Mouse (Mus musculus) heart, postnatal 36 days (tissue): Measurements from ENCODE around the gene Cilp2. TPM values are rescaled to one million over a fixed set of nuclear protein-coding genes. Genes with fewer than 3 reads are reported as not detected.

ENCODE experiments used
- DNase-seq, 2 experiments: peaks; one replicate each; pipeline ENCODE4 v3.0.0; 2021 to 2022
- intact Hi-C: fragments of 180-260 bp; cut with DNase I; formaldehyde crosslinking; loops from one replicate; pipeline ENCODE4 v1.15.1; 2025
- total RNA-seq, 2 experiments: library from RNA; stranded (reverse); gene quantifications; 2 replicates each; pipeline ENCODE4 v1.2.3; 2021

The Cilp2 gene
- total RNA-seq, 2 experiments from 2014 or later, result 1.7 to 2.4 TPM

DNA sequence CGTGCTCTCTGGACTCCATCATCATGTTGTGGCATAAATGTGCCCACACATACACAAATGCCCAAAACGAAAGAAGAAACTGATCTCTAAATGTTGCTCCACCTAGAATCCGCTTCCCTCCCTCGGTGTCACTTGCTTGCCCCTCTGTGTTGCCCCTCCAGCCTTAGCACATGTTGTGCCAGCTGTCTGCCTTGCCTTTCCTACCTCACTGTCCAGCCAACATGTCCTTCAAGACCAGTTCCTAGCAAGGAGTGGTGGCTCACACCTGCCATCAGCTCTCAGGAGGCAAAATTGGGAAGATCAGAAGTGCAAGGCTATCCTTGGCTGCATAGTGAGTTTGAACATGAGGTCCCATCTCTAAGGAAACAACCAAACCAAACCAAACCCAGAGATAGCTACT lies 10.1 kb downstream of the Cilp2 start:
- no peak for DNase-seq
- intact Hi-C loops, result no loop called here

DNA sequence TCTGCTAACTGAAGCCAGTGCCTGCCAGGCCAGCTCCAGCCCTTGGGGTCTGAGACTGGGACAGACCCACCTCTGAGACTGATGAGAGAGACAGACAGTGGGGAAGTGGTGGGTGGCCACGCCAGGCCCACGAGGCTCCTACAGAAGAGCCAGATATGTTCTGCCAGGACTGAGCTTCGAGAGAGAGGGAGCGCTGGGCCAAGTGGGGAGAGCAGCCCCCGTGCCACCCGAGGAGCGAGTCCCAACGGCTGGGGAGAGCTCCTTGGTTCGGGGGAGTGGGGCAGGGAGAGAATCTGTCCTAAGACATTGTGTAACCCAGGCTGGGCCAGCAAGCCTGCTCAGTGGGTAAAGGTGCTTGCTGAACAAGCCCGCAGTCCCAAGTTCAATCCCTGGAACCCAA lies 10.5 kb downstream of the Cilp2 start:
- DNase-seq, result no peak
- intact Hi-C loops, result no loop called here

DNA sequence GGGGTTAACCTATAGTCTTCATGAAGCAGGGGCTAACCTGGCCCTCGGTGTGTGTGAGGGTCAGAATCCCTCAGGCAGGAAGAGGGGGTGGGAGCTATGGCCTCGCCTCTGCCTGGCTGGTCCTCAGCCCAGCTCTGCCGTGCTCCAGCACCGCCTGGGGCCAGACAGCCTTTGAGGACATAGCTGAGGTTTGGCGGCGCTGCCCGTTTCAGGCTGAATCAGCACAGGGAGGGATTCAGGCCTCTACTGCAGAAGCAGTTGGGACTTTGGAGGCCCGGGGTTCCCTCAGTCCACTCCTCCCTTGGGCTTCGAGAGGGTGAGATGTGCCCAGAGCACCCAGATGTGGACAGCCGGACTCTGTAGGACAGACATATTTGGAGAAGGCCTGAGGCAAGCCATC lies 11.4 kb downstream of the Cilp2 start:
- DNase-seq, result no peak
- intact Hi-C loops, result no loop called here

DNA sequence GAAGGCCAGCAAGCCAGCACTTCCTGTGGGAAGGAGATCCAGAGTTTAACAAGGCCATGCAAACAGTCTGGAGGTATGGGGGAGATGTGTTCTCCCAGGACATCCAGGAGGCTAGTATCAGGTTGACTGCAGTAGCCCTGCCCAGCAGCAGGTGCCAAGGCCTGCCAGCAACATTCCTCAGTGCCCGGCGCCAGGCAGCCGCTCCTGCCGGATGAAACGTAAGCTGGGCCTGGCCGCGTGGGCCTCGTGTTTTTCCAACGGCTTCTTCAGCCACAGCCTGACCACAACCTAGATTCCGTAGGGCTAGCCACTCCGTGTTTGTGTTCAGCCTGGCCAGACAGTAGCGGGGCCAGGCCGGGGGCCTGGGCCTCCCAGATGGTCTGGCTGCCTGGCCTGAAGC lies 12.8 kb downstream of the Cilp2 start:
- no peak for DNase-seq
- intact Hi-C loops, result loop anchor here (1.0 to 5.0 kb wide), 6 partner anchors 16 to 292 kb away; partner anchors contain the start of gene Zfp868

DNA sequence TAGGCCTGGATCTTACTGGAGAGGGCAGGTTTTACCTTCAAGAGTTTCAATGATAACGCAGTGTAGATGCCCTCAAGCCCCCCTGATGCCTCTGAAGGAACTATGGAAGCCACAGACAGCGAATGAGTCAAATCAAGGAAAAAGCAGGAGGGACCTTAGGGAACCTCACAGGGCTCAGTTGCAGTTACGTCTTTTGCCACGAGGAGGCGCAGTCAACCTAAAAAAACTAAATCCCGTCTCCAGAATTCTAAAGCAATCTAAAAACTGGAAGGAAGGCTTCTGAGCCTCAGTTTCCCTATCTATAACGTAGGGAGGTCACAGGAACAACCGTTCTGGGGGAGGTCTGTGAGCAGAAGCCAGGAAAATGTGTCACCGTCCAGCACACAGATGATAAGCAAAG lies 13.3 kb downstream of the Cilp2 start:
- DNase-seq, result peak; percentile 74 to 84
- intact Hi-C loops, result loop anchor here (1.0 to 5.0 kb wide), 6 partner anchors 16 to 292 kb away; partner anchors contain the start of gene Zfp868

DNA sequence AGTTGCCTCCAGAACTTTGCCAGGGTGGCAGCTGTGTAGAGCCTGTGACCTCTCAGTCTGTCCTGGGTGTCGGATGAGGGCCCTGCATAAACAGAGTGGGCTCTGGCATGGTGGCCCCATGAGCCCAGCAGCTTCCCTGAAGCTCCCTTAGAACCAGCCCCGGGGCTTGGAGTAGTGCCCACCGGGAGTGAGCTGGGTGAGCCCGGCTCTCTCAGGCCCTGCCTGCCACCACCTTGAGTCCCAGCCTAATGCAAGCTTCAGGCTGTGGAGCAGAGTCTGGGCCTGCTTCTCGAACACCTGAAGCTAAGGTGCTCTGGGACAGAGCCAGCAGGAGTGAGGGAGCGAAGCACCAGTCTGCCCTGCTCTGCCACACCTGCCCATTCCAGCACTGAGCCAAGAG lies 16.6 kb downstream of the Cilp2 start:
- intact Hi-C loops, result loop anchor here (5.0 kb wide), 1 partner anchor 244 kb away; the partner anchor contains the start of gene Zfp868

DNA sequence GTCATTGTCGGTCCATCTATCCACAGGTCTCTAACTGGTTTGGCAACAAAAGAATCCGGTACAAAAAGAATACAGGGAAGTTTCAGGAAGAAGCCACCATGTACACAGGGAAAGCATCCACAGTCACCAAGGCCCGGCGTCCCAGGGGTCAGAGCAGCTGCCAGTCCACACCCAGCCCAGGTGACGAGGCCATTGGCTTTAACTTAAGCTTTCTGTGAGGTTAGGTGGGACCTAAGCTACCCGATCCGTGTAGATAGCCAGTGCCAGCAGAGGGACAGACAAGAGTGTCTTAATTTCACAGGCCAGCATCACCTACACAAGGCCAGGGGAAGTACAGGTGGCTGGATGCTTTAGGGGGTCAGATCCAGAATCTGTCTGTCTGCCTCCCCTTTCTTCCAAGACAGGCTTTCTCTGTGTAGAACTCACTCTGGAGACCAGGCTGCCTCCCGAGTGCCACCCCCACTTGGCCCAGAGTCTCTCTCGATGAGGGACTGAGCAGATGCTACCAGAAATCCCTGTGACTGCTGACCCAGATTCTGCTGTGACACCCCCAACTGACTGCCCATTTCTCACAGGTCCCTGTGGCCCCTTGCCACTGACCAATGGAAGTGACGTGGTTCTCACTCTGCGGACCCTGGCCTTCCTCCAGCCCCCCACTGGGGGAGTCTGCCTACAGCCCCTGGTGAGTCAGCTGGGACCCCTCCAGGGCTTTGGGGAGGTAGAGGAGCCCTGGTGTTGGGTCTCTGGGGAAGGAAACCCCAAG lies 17.3 kb downstream of the Cilp2 start:
- intact Hi-C loops, result loop anchor here (5.0 kb wide), 1 partner anchor 243 kb away; the partner anchor contains the start of gene Zfp868
- no peak for DNase-seq

More for the DNA sequence above, 16.6 kb downstream of the Cilp2 start:
- DNase-seq, result no peak

DNA sequence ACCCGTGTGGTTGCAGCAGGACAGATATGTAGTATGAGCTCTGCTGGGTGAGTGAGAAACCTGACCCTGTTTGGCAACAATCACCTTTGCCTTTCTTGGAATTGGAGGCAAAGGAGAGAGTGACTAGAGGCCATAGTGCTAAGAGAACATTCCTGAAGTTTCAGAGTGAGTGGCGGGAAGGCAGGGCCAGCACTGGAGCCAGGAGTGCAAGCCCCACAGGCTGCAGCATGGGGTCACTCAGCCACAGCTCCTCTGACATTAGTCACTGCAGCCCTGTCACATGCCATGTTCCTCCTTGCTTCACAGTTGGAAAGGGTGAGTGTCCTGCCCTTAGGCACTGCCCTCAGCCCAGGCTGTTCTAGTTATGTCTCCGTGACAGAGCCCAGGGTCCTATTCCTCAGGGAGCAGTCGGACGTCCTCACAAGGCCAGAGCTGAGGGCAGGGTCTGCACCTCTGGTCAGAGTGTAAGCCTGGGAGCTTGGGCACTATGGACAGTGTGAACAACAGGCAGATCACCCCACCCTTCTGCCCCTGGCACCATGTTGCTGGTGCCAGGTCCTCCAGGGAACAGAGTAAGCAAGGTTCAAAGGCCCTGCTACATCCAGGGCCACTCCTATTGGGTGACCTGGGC lies 19.7 kb downstream of the Cilp2 start:
- DNase-seq, result no peak

DNA sequence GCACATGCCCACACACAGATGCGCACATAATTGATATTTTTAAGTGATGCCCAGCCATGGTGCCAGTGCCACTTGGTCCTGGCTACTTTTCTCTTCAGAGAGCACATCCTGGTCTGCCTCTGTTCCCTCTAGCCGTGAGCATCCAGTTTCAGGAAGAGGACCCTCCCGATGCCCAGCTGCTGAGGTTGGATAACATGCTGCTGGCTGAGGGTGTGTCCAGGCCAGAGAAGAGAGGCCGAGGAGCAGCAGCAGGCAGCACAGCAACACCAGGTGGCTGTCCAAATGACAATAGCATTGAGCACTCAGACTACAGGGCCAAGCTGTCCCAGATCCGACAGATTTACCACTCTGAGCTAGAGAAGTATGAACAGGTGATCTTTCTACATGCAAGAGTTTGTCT lies 23.3 kb downstream of the Cilp2 start:
- intact Hi-C loops, result no loop called here
- DNase-seq, result no peak

More for the DNA sequence above, 19.7 kb downstream of the Cilp2 start:
- intact Hi-C loops, result no loop called here

DNA sequence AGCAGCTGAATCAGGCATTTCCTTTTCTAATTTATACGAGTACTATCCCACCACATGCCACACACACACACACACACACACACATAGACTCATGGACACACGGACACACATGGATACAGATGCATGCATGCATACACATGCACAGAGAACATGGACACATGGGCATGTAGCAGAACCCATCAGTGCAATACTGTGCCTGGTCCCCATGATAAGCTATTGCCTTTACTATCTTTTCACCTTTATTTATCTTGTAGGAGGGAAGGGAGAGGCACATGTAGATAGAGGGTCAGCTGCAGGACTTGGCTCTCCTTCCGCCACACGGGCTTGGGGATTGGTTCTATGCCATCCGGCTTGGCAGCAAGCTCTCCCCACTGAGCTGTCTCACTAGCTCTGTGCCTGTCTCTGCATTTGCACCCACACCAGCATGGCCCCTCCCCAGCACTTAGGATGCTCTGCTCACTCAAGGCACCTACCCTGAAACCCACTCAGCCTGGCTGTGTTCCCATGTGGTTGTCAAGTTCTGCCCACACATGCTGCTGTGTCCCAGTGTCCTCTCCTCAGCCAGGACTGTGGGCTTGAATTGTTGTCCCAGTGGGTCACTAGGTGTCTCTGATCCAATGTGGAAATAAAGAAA lies 24.0 kb downstream of the Cilp2 start:
- intact Hi-C loops, result no loop called here
- DNase-seq, result no peak

DNA sequence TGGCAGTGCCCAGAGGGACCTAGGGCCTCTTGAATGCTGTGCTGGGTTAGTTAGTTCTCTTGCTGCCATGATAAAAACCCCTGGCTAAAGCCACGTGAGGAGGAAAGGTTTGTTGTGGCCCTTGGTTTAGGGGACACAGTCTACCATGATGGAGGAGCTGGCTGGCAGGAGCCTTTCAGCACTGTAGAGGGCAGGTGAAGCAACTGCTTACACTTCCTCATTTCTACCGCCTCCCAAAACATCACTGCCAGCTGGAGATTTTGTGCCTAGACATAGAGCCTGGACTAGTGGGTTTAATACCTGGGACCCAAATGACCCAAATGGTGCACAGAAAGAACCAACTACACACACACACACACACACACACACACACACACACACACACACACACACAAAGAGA lies 26.2 kb downstream of the Cilp2 start:
- no peak for DNase-seq
- intact Hi-C loops, result no loop called here

DNA sequence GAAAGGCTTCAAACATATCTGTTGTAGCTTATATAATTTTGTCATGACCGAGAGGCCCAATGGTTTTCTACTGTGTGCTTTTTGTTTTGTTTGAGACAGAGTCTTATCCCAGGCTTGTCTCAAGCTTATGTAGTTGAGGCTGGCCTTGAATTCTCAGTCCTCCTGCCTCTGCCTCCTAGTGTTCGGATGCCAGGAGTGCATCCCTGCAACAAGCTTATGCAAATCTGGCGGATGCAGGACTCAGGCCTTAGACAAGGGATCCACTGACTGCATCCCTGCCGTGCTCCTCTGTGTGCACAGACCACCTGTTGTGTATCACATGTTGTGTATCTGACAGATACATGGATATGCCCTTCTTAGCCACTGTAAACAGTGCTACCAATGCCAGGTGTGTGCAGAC lies 26.7 kb downstream of the Cilp2 start:
- intact Hi-C loops, result no loop called here
- DNase-seq, result no peak

DNA sequence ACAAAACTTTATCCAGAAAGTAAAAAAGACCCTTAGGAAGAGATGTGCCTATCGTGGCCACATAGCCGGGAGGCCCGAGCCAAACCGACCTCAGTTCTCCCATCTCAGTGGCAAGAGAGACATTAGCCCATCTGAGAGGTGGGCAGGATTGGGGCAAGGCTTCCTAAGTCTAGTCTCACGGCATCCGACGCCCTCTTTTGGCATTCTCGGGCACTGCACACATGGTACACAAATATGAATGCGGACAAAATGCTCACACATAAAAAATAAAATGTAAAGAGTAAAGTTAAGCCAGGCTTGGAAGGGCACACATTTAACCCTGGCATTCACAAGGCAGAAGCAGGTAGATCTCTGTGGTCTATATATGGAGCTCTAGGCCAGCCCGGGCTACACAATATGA lies 33.6 kb downstream of the Cilp2 start:
- intact Hi-C loops, result no loop called here
- no peak for DNase-seq

DNA sequence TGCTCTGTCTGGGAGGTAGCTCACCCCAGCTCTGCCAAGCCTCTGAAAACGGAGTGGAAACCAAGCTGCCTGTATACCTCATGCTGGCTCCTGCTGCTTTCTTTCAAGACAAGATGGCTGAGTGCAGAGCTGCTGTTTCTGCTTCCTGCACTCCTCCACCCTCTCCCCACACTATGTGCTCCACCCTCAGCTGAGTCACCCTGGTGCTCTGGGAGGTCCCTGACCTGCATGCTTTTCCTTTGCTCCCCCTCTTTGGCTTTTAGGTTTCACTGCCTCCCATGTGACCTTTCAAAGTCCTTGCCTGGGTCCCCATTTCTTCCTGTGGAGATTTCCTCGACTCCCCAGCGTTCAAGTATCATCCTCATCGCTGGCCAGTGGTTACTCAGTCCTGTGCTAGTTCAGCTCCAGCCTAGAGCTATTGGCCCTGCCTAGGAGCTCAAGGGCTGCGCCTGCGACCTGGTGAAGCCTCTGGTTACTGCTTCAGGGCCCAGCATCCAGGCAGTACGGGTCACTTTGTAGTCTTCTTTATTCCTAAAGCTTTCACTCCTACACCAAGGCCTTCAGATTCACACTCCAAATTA lies 36.5 kb downstream of the Cilp2 start:
- DNase-seq, result no peak
- intact Hi-C loops, result no loop called here

DNA sequence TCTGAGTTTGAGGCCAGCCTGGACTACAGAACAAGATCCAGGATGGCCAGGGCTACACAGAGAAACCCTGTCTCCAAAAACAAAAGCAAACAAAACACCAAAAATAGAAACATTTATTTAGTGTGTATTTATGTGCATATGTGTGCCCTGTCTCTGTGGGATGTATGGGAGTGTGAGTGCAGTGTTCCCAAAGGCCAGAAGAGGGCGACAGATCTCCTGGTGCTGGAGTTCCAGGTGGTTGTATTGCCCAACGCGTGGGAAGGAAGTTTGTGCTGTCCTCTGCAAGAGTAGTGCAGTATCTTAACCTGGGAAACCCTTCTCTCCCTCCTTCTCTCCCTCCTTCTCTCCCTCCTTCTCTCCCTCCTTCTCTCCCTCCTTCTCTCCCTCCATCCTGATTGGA lies 37.6 kb downstream of the Cilp2 start:
- no peak for DNase-seq

DNA sequence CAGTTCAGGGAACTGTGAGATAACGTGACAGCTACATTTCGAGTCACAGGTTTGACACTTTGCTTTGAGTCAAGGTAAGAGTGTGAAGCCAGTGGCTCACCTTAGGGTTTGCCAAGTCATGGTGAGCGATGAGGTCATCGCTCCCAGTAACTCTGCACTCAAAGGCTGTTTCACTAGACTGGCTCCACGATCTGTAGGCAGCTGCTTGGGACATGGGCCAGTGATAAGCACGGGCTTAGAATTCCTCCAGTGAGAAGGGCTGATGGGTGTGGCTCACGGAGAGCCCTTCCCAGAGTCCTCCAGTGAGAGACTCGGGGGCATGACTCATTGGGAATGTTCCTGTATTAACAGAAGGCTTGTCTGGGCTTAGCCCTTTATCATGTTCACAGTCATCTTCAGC lies 38.5 kb downstream of the Cilp2 start:
- intact Hi-C loops, result no loop called here
- DNase-seq, result peak; percentile 18 to 32

More for the DNA sequence above, 37.6 kb downstream of the Cilp2 start:
- intact Hi-C loops, result no loop called here

DNA sequence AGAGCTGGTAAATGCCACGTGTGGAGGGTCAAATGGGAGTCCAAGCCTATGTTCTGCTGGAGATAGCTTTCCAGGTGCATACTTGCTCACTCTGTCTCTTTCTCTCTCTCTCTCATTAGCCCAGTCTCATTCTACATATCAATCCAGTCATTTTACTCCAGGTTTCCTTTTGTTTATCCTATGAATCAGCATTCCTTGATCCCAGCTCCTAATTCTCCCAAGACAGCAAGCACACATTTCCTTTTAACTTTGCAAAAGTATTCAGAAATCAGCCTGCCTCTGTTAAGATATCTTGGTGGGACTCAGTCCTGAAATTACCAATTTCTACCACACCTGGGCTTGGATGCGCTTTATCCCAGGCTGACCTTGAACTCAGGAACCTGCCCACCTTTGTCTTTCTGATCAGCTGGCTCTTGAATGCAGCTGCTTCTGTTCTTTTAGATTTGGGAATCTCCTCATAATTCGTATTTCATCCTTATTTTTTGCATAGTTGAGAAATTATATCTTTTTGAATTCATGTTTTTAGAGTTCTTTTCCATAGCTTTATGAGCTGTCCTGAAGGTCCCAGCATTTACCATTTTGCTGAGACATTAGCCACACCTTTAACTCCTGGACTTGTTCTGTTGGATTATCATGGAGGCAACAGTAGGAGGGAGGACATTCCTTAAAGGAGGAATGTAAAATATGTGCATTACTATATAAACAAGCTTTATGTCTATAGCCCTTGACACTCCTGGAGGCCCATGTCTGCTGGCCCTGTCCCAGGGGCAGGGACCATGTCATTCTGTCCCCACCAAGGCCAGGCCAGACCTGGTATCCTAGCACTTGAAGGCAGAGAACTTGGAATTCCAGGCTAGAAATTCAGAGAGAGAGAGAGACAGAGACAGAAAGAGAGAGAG lies 40.1 kb downstream of the Cilp2 start:
- no peak for DNase-seq
- intact Hi-C loops, result no loop called here

DNA sequence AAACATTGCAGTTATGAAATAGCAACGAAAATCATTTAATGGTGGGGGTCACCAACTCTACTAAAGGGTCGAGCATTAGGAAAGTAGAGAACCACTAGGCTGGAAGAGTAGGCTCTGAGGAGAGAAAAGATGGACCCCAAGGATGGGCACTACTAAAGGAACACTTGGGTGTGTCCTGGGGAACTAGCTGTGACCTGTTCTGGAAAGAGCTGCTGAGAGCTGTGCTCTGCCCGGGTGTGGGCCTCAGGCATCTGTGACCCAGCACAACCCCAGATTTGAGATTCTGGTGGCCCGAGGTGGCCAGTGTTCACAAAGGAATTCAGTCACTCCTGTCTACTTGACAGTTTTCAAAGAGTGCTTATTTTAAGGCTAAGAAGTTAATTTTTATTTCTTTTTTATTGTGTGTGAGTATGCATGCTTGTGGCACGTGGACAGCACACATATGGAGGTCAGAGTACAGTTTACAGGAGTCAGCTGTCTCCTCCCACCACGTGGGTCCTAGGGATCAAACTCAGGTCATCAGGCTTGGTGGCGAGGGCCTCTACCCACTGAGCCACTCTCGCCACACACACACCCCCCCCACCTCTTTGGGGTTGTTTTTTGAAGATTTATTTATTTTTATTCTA lies 50.3 kb downstream of the Cilp2 start:
- intact Hi-C loops, result no loop called here
- DNase-seq, result no peak

DNA sequence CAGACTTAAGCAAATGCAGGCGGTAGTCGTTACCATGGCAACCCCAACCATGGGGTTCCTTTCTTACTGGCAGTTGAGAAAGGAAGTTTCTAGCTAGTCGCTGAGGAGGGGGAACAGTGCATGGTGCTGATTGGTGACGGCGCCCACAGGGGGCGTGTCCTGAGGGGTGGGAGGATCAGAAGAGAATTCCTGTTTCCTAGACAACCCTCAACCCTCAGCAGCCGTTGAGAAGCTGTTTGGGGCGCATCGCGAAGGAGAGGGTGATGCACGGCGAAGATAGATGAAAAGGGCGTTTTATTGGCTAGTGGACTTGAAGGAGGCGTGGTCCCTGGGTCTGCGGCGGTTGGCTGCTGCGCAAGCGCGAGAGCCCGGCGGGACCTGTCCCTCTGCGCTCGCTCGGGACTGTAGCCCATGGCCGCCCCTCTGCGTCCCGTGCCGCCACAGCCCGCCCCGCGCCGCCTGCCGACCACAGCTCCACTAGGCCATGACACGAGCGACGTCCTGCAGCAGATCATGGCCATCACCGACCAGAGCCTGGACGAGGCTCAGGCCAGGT lies 55.1 kb downstream of the Cilp2 start, which contains the start of gene Pbx4:
Gene Pbx4, plus strand, starts transcription at position 194 of the 556 bp plus-strand sequence.
- peak; percentile 70 to 74 for DNase-seq
- intact Hi-C loops, result no loop called here
